Mouse (Mus musculus) CH12.LX (cell line): Measurements from ENCODE around the gene Gm20388. TPM values are rescaled to one million over a fixed set of nuclear protein-coding genes. Genes with fewer than 3 reads are reported as not detected.
A peak's percentile ranks its signal among the peaks of the same experiment; 100 is the strongest.

Experiments used
- DNase-seq: peaks from one replicate; pipeline ENCODE4 v3.0.0-alpha.2; 2013; ENCODE audit errors: extremely low read depth
- H3K27ac ChIP-seq: 2 replicates; pipeline ENCODE4 v1.5.1; 2012; ENCODE audit warnings: low read depth, mild to moderate bottlenecking, control low read depth, moderate library complexity; ENCODE audit not compliant: insufficient read depth
- H3K27me3 ChIP-seq: replicated peaks from 2 replicates; pipeline ENCODE3; 2012; ENCODE audit warnings: inconsistent platforms
- H3K36me3 ChIP-seq, 2 experiments: replicated peaks in 1 of 2; 2 replicates each; pipeline versions ENCODE3 to v1.6.1; 2012; ENCODE audit warnings: inconsistent platforms in 1 of 2, low read length in 1 of 2, mild to moderate bottlenecking in 1 of 2, mixed read lengths in 1 of 2, moderate library complexity in 1 of 2; ENCODE audit not compliant: control insufficient read depth in 1 of 2, insufficient read depth in 1 of 2
- H3K4me1 ChIP-seq, 2 experiments: 2 replicates each; pipeline ENCODE4 v1.6.1; 2012; ENCODE audit warnings: inconsistent platforms in 1 of 2, moderate library complexity in 1 of 2; ENCODE audit not compliant: insufficient read depth in 2 of 2, control insufficient read depth in 1 of 2
- H3K4me2 ChIP-seq: 2 replicates; pipeline ENCODE4 v1.6.1; 2012; ENCODE audit warnings: low read depth, mild to moderate bottlenecking, control low read depth; ENCODE audit not compliant: poor library complexity, insufficient read depth, severe bottlenecking
- H3K4me3 ChIP-seq, 3 experiments: fragments of 150-350 bp in 1 of 3; sonication (generic) in 1 of 3; replicated peaks in 1 of 3; 2 replicates each; pipeline versions ENCODE3 to v1.5.1; 2011 to 2012; ENCODE audit warnings: low read depth in 2 of 3, low read length in 2 of 3, mild to moderate bottlenecking in 2 of 3, moderate library complexity in 2 of 3, control low read depth in 1 of 3, improper control_type of control experiment in 1 of 3, inconsistent platforms in 1 of 3, mixed read lengths in 1 of 3; ENCODE audit not compliant: poor library complexity in 1 of 3
- H3K79me2 ChIP-seq: replicated peaks from 2 replicates; pipeline ENCODE4 v1.6.1; 2012; ENCODE audit warnings: mild to moderate bottlenecking, moderate library complexity; ENCODE audit not compliant: control insufficient read depth, poor library complexity, insufficient read depth, severe bottlenecking; ENCODE audit errors: extremely low read depth
- H3K9ac ChIP-seq: 2 replicates; pipeline ENCODE4 v1.6.1; 2012; ENCODE audit warnings: low read depth, mild to moderate bottlenecking, control low read depth, moderate library complexity; ENCODE audit not compliant: insufficient read depth
- H3K9me3 ChIP-seq: replicated peaks from 2 replicates; pipeline ENCODE3; 2012; ENCODE audit warnings: low read length, inconsistent platforms, mixed read lengths
- BHLHE40 ChIP-seq: IDR thresholded peaks from 2 replicates; pipeline ENCODE4 v1.6.1; 2011; ENCODE audit warnings: mild to moderate bottlenecking, low read depth, low read length, improper control_type of control experiment
- E2F4 ChIP-seq: IDR thresholded peaks from 2 replicates; pipeline ENCODE4 v1.6.1; 2011; ENCODE audit warnings: low read depth, low read length, improper control_type of control experiment; ENCODE audit not compliant: insufficient replicate concordance
- ETS1 ChIP-seq: conservative IDR thresholded peaks from 2 replicates; pipeline ENCODE4 v1.6.1; 2012; ENCODE audit warnings: low read depth, mild to moderate bottlenecking, inconsistent platforms, low read length, improper control_type of control experiment, moderate library complexity
- HCFC1 ChIP-seq: IDR thresholded peaks from 2 replicates; pipeline ENCODE4 v1.6.1; 2012; ENCODE audit warnings: low read depth, mild to moderate bottlenecking, inconsistent platforms, low read length, improper control_type of control experiment
- KAT2A ChIP-seq: IDR thresholded peaks from 2 replicates; pipeline ENCODE4 v1.6.1; 2012; ENCODE audit warnings: low read length, improper control_type of control experiment, inconsistent platforms; ENCODE audit not compliant: insufficient replicate concordance
- MAX ChIP-seq: IDR thresholded peaks from 2 replicates; pipeline ENCODE4 v1.6.1; 2011; ENCODE audit warnings: low read length, improper control_type of control experiment
- MEF2A ChIP-seq: IDR thresholded peaks from 2 replicates; pipeline ENCODE4 v1.6.1; 2014; ENCODE audit warnings: low read depth, mild to moderate bottlenecking, inconsistent platforms, low read length, improper control_type of control experiment, borderline replicate concordance
- MXI1 ChIP-seq: IDR thresholded peaks from 2 replicates; pipeline ENCODE4 v1.6.1; 2011; ENCODE audit warnings: mild to moderate bottlenecking, low read depth, low read length, improper control_type of control experiment
- PAX5 ChIP-seq: IDR thresholded peaks from 2 replicates; pipeline ENCODE4 v1.6.1; 2012; ENCODE audit warnings: low read length, inconsistent platforms, mixed read lengths
- RAD21 ChIP-seq: IDR thresholded peaks from 2 replicates; pipeline ENCODE4 v1.6.1; 2011; ENCODE audit warnings: low read depth, mild to moderate bottlenecking, low read length, improper control_type of control experiment, moderate library complexity
- RCOR1 ChIP-seq: conservative IDR thresholded peaks from 2 replicates; pipeline ENCODE4 v1.6.1; 2012; ENCODE audit warnings: low read depth, mild to moderate bottlenecking, inconsistent platforms, low read length, improper control_type of control experiment
- TBP ChIP-seq: conservative IDR thresholded peaks from 2 replicates; pipeline ENCODE4 v1.6.1; 2011; ENCODE audit warnings: low read depth, low read length, improper control_type of control experiment
- TCF12 ChIP-seq: IDR thresholded peaks from 2 replicates; pipeline ENCODE4 v1.6.1; 2014; ENCODE audit warnings: low read depth, mild to moderate bottlenecking, inconsistent platforms, low read length, improper control_type of control experiment
- ZKSCAN1 ChIP-seq: IDR thresholded peaks from 2 replicates; pipeline ENCODE4 v1.6.1; 2012; ENCODE audit warnings: low read depth, inconsistent platforms, low read length, improper control_type of control experiment, borderline replicate concordance
- ZMIZ1 ChIP-seq: IDR thresholded peaks from 2 replicates; pipeline ENCODE4 v1.6.1; 2012; ENCODE audit warnings: low read depth, mild to moderate bottlenecking, inconsistent platforms, low read length, improper control_type of control experiment
- dilution Hi-C: fragments of 300-500 bp; cut with MboI; formaldehyde crosslinking; loops from 2 replicates; pipeline ENCODE4 v1.14.3; 2020; ENCODE audit warnings: low sequenced_read_pairs; ENCODE audit not compliant: extremely low pct_unique_long_range_greater_than_20kb, extremely low pct_ligation_motif_present
- in situ Hi-C: fragments of 300-500 bp; cut with MboI; formaldehyde crosslinking; loops from 3 replicates; pipeline ENCODE4 v1.14.3; 2019; ENCODE audit warnings: low sequenced_read_pairs, low pct_ligation_motif_present, low pct_unique_long_range_greater_than_20kb, mixed read lengths
- polyA plus RNA-seq: library from polyadenylated mRNA; unstranded; fragments of >175 nt; gene quantifications from 2 replicates; pipeline ENCODE4 v1.2.1, GENCODE M21; 2012; ENCODE audit warnings: low read depth; ENCODE audit not compliant: insufficient read length
- total RNA-seq, 2 experiments: library from RNA; depleted of rRNA; stranded (reverse); fragments of 300-350 nt in 1 of 2; fragments of >200 nt in 1 of 2; gene quantifications; 2 replicates each; pipeline ENCODE4 v1.2.3; 2012 to 2014

Gene Gm20388
- total and polyA plus RNA-seq, 3 experiments: 14.8 to 26.3 (median 22.2) TPM

- no peak for TF ChIP-seq ZMIZ1
- TF ChIP-seq RAD21: no peak
- TF ChIP-seq BHLHE40: no peak
- TF ChIP-seq ETS1: no peak
- TF ChIP-seq RCOR1: no peak
- TF ChIP-seq HCFC1: no peak
- no peak for TF ChIP-seq MAX
- no peak for TF ChIP-seq ZKSCAN1
- no peak for TF ChIP-seq TBP
- no peak for TF ChIP-seq MEF2A
- no peak for TF ChIP-seq PAX5
- TF ChIP-seq E2F4: no peak
- TF ChIP-seq KAT2A: no peak
- TF ChIP-seq MXI1: no peak
- DNase-seq: no peak
- no peaks in the 10 kb centered on the region for H3K36me3 ChIP-seq
- H3K4me1 ChIP-seq: peaks cover 11 to 55% of the 10 kb centered on the region in 2 experiments
- dilution Hi-C loops: no loop called here
- H3K27ac ChIP-seq: no peak overlapping the region
- peaks cover 22% of the 10 kb centered on the region for H3K27me3 ChIP-seq
- H3K9me3 ChIP-seq: peaks cover 3% of the 10 kb centered on the region
- no peak overlapping the region for H3K9ac ChIP-seq
- H3K4me3 ChIP-seq: no peak overlapping the region
- no peak overlapping the region for H3K4me2 ChIP-seq
- in situ Hi-C loops: no loop called here
- H3K79me2 ChIP-seq: no peaks in the 10 kb centered on the region
Observed at GRCm38 (mm10) chr8:120777732-120778131, 867.1 kb downstream of the Gm20388 start.

- dilution Hi-C loops: no loop called here
Observed at GRCm38 (mm10) chr8:120779106-120779505, 868.5 kb downstream of the Gm20388 start.

More at GRCm38 (mm10) chr8:120779106-120779505, 868.5 kb downstream of the Gm20388 start:
- Histone ChIP-seq H3K79me2 (no peaks in the 10 kb centered on the region), H3K9me3 (peaks cover 3% of the 10 kb centered on the region), H3K27ac (no peak overlapping the region), H3K4me1 (peaks cover 11 to 55% of the 10 kb centered on the region in 2 experiments), H3K9ac (no peak overlapping the region), H3K27me3 (peaks cover 32% of the 10 kb centered on the region), H3K36me3 (no peaks in the 10 kb centered on the region), H3K4me3 (no peak overlapping the region), H3K4me2 (no peak overlapping the region)
- DNase-seq: no peak
- in situ Hi-C loops: no loop called here
- peak; percentile 52; the same call in 1 of the 2 replicates for TF ChIP-seq TCF12
- TF ChIP-seq E2F4: no peak
- TF ChIP-seq ETS1: 0 out of 2 replicates have a peak, but pooled peaks have one; percentile 10
- TF ChIP-seq, all 38 proteins: peak for 2
